Mouse (Mus musculus): ENCODE data around the gene Ntmt1. TPM values are rescaled to one million over a fixed set of nuclear protein-coding genes. Genes with fewer than 3 reads are reported as not detected.
A peak's percentile ranks its signal among the peaks of the same experiment; 100 is the strongest.

The Ntmt1 gene
- polyA plus RNA-seq, 1 experiment = 71.2 TPM

DNA sequence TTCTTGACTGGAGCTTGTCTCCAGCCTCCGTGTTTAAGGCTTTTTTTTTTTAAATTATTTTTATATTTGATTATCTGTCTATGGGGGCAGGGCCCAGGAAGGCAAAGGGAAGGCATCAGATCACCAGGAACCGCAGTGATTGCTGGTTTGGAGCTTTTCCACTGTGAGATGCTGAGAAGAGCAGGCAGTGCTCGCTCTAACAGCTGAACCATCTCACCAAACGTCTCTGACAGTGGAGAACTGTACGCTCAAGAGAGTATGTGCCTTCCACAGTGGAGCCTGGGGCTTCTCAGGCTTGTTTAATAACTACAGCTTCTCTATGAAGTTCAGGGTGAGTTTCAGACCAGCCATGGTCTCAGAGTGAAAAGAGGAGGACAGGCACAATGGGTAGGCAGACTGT lies 1.9 kb downstream of the Ntmt1 start:
- Histone ChIP-seq H3K4me2 (ENCODE audit: low read depth) (peak overlapping the region; percentile 87), H3K36me3 (ENCODE audit: control insufficient read depth, insufficient read depth) (peaks cover 16% of the 10 kb centered on the region), H3K79me2 (ENCODE audit: control insufficient read depth, insufficient read depth) (peaks cover 48% of the 10 kb centered on the region), H3K27me3 (ENCODE audit: control insufficient read depth, insufficient read depth, insufficient read length) (no peaks in the 10 kb centered on the region), H3ac (ENCODE audit: control insufficient read depth, insufficient read length) (no peak overlapping the region), H3K4me3 (peak overlapping the region; percentile 68)
- TF ChIP-seq TCF12 (IDR thresholded peaks at IDR 0.05; ENCODE audit: insufficient read depth, poor library complexity, severe bottlenecking) (no peak), POLR2AphosphoS2 (IDR thresholded peaks at IDR 0.05; ENCODE audit: insufficient read length, low read depth) (no peak), SRF (IDR thresholded peaks at IDR 0.05; ENCODE audit: control insufficient read depth, insufficient read length, low read depth) (no peak), POLR2A (IDR thresholded peaks at IDR 0.05; ENCODE audit: insufficient read length, low read depth) (no peak), CEBPB (IDR thresholded peaks at IDR 0.05; ENCODE audit: insufficient read depth, poor library complexity, severe bottlenecking) (no peak), USF1 (IDR thresholded peaks at IDR 0.05; ENCODE audit: low read depth) (no peak), MYOD1 (IDR thresholded peaks at IDR 0.05; ENCODE audit: control insufficient read depth in 1 of 3, insufficient read length in 2 of 3, low read depth in 2 of 3) (no peak), TCF3 (IDR thresholded peaks at IDR 0.05; ENCODE audit: insufficient read length, low read depth) (no peak), MAX (IDR thresholded peaks at IDR 0.05; ENCODE audit: low read depth) (no peak), MYOG (IDR thresholded peaks at IDR 0.05; ENCODE audit: control insufficient read depth in 1 of 3, insufficient read depth in 1 of 3, insufficient read length in 2 of 3, low read depth in 2 of 3) (no peak), E2F4 (IDR thresholded peaks at IDR 0.05; ENCODE audit: insufficient read depth) (no peak), REST (IDR thresholded peaks at IDR 0.05; ENCODE audit: insufficient read depth, insufficient read length) (no peak)

GRCm38 (mm10) chr2:30810573-30810972 lies 2.9 kb downstream of the Ntmt1 start:
- TF ChIP-seq SRF (IDR thresholded peaks at IDR 0.05; ENCODE audit: control insufficient read depth, insufficient read length, low read depth) = no peak
- H3ac ChIP-seq (ENCODE audit: control insufficient read depth, insufficient read length) = no peak overlapping the region
- H3K27me3 ChIP-seq (ENCODE audit: control insufficient read depth, insufficient read depth, insufficient read length) = no peaks in the 10 kb centered on the region
- H3K79me2 ChIP-seq (ENCODE audit: control insufficient read depth, insufficient read depth) = peaks cover 57% of the 10 kb centered on the region
- H3K4me3 ChIP-seq = no peak overlapping the region
- peaks cover 23% of the 10 kb centered on the region for H3K36me3 ChIP-seq (ENCODE audit: control insufficient read depth, insufficient read depth)
- H3K4me2 ChIP-seq (ENCODE audit: low read depth) = no peak overlapping the region

DNA sequence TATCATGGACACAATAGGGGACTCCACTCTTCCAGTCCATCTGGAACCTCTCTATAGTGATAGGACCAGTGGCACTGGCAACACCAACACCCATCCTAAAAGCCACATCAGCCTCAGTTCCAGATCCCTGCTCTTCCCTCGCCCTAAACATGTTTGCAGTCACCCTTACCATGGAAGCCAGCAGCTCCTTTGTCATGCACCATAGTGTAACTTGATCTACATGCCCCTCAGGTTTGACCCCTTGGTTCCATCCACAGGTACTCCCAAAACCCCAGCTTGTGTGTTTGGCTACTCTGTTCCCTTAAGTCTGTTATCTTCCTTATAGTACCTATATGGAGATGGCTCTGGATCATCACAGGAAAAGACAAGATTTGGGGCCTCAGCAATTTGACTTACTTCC lies 8.8 kb downstream of the Ntmt1 start:
- H3ac ChIP-seq (ENCODE audit: control insufficient read depth, insufficient read length) = no peak overlapping the region
- H3K4me2 ChIP-seq (ENCODE audit: low read depth) = no peak overlapping the region
- TF ChIP-seq CEBPB (IDR thresholded peaks at IDR 0.05; ENCODE audit: insufficient read depth, poor library complexity, severe bottlenecking) = no peak
- TF ChIP-seq POLR2AphosphoS2 (IDR thresholded peaks at IDR 0.05; ENCODE audit: insufficient read length, low read depth) = no peak
- no peaks in the 10 kb centered on the region for H3K27me3 ChIP-seq (ENCODE audit: control insufficient read depth, insufficient read depth, insufficient read length)
- H3K36me3 ChIP-seq (ENCODE audit: control insufficient read depth, insufficient read depth) = peaks cover 37% of the 10 kb centered on the region
- H3K4me3 ChIP-seq = no peak overlapping the region
- peaks cover 30% of the 10 kb centered on the region for H3K79me2 ChIP-seq (ENCODE audit: control insufficient read depth, insufficient read depth)

DNA sequence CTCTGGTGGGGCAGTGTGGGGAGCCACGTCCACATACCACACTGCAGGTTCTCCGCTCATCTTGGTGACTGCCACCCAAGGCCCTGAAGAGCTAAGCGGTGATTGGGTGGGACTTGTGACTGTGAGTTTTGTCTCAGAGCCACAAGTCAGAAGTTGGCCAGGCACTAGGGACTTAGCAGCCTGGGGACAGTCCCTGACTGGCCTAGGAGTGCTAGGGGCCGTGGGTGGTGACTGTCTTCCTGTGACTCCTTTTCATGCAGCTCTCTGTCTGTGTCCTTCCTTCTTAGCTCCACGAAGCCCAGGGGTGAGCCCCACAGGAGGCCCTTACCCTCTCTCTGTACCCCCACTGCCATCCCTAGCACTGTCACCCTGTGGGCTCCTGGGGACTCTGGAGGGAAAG lies 12.2 kb downstream of the Ntmt1 start:
- Histone ChIP-seq H3K36me3 (ENCODE audit: control insufficient read depth, insufficient read depth) (peaks cover 19% of the 10 kb centered on the region), H3K4me2 (ENCODE audit: low read depth) (no peak overlapping the region), H3K27me3 (ENCODE audit: control insufficient read depth, insufficient read depth, insufficient read length) (no peaks in the 10 kb centered on the region), H3ac (ENCODE audit: control insufficient read depth, insufficient read length) (no peak overlapping the region), H3K79me2 (ENCODE audit: control insufficient read depth, insufficient read depth) (peaks cover 15% of the 10 kb centered on the region), H3K4me3 (no peak overlapping the region)
- TF ChIP-seq TCF3 (IDR thresholded peaks at IDR 0.05; ENCODE audit: insufficient read length, low read depth) (no peak), TCF12 (IDR thresholded peaks at IDR 0.05; ENCODE audit: insufficient read depth, poor library complexity, severe bottlenecking) (no peak), MYOG (IDR thresholded peaks at IDR 0.05; ENCODE audit: control insufficient read depth in 1 of 3, insufficient read depth in 1 of 3, insufficient read length in 2 of 3, low read depth in 2 of 3) (no peak), MYOD1 (IDR thresholded peaks at IDR 0.05; ENCODE audit: control insufficient read depth in 1 of 3, insufficient read length in 2 of 3, low read depth in 2 of 3) (no peak), REST (IDR thresholded peaks at IDR 0.05; ENCODE audit: insufficient read depth, insufficient read length) (no peak), E2F4 (IDR thresholded peaks at IDR 0.05; ENCODE audit: insufficient read depth) (no peak), SRF (IDR thresholded peaks at IDR 0.05; ENCODE audit: control insufficient read depth, insufficient read length, low read depth) (no peak), POLR2AphosphoS2 (IDR thresholded peaks at IDR 0.05; ENCODE audit: insufficient read length, low read depth) (no peak), USF1 (IDR thresholded peaks at IDR 0.05; ENCODE audit: low read depth) (no peak), MAX (IDR thresholded peaks at IDR 0.05; ENCODE audit: low read depth) (no peak), POLR2A (IDR thresholded peaks at IDR 0.05; ENCODE audit: insufficient read length, low read depth) (no peak)

GRCm38 (mm10) chr2:30821073-30821472 lies 13.4 kb downstream of the Ntmt1 start:
- Histone ChIP-seq H3K27me3 (ENCODE audit: control insufficient read depth, insufficient read depth, insufficient read length) (no peaks in the 10 kb centered on the region), H3ac (ENCODE audit: control insufficient read depth, insufficient read length) (no peak overlapping the region), H3K79me2 (ENCODE audit: control insufficient read depth, insufficient read depth) (peaks cover 17% of the 10 kb centered on the region), H3K4me3 (no peak overlapping the region), H3K4me2 (ENCODE audit: low read depth) (no peak overlapping the region), H3K36me3 (ENCODE audit: control insufficient read depth, insufficient read depth) (peaks cover 16% of the 10 kb centered on the region)
- TF ChIP-seq USF1 (IDR thresholded peaks at IDR 0.05; ENCODE audit: low read depth) (no peak), SRF (IDR thresholded peaks at IDR 0.05; ENCODE audit: control insufficient read depth, insufficient read length, low read depth) (no peak), MAX (IDR thresholded peaks at IDR 0.05; ENCODE audit: low read depth) (no peak), TCF3 (IDR thresholded peaks at IDR 0.05; ENCODE audit: insufficient read length, low read depth) (no peak), POLR2AphosphoS2 (IDR thresholded peaks at IDR 0.05; ENCODE audit: insufficient read length, low read depth) (no peak), TCF12 (IDR thresholded peaks at IDR 0.05; ENCODE audit: insufficient read depth, poor library complexity, severe bottlenecking) (no peak), E2F4 (IDR thresholded peaks at IDR 0.05; ENCODE audit: insufficient read depth) (no peak), MYOG (IDR thresholded peaks at IDR 0.05; ENCODE audit: control insufficient read depth in 1 of 3, insufficient read depth in 1 of 3, insufficient read length in 2 of 3, low read depth in 2 of 3) (no peak), CEBPB (IDR thresholded peaks at IDR 0.05; ENCODE audit: insufficient read depth, poor library complexity, severe bottlenecking) (no peak), POLR2A (IDR thresholded peaks at IDR 0.05; ENCODE audit: insufficient read length, low read depth) (no peak)
